Mouse (Mus musculus) bone marrow, adult 2 months (tissue): ENCODE measurements at regions not wholly inside any gene's neighbourhood (a gene's known extent, or its start where the extent isn't known, plus 50 kb on each side); places are given as distances from the start of the nearest gene placed in this dataset.

Experiments used
- CTCF ChIP-seq: fragments of 200-500 bp; IDR thresholded peaks from 2 replicates; pipeline ENCODE4 v1.5.1; 2011; ENCODE audit warnings: low read length, control low read depth; ENCODE audit not compliant: control insufficient read depth, insufficient read depth
- POLR2A ChIP-seq: fragments of 200-500 bp; IDR thresholded peaks from 2 replicates; pipeline ENCODE4 v1.6.1; 2011; ENCODE audit warnings: low read depth, mild to moderate bottlenecking, control low read depth, low read length, borderline replicate concordance; ENCODE audit not compliant: control insufficient read depth

DNA sequence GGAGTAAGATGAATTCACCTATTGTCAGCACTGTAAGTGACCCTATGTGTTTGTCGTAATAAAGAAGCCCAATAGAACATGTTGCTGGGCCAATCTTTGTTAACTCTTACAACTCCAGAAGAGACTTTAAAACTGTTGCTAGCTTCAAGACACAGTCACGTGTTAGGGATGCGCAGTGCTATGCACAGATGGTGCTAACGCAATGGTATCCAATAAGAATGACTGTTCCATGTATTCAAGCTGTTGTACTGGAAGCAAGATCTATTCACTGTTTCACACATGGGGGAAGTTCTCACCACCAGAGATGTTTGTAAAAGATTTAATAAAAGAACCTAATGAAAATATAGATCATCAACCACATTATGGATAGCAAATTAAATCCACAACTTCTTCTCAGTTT lies 108.7 kb upstream of the Itga4 start:
- TF ChIP-seq POLR2A (no peak), CTCF (no peak)
